Mouse (Mus musculus): ENCODE data around the gene Fgfbp3.

GRCm38 (mm10) chr19:36891746-36892145 is 27.7 kb downstream of the Fgfbp3 start:
- no peak for TF ChIP-seq CTCF (IDR thresholded peaks at IDR 0.05; ENCODE audit: low read depth)
- no peak for TF ChIP-seq EP300 (IDR thresholded peaks at IDR 0.05; ENCODE audit: low read depth)
